Mouse (Mus musculus): ENCODE data around the gene Gm13698. TPM values are rescaled to one million over a fixed set of nuclear protein-coding genes. Genes with fewer than 3 reads are reported as not detected.

Gm13698 gene
- polyA plus RNA-seq (2014; fragmentation: Illumina TruSeq; extraction: RNeasy Lipid Tissue Mini Kit (QIAGEN cat#74804); ENCODE audit: low read depth, low replicate concordance) = 0.69 TPM

DNA sequence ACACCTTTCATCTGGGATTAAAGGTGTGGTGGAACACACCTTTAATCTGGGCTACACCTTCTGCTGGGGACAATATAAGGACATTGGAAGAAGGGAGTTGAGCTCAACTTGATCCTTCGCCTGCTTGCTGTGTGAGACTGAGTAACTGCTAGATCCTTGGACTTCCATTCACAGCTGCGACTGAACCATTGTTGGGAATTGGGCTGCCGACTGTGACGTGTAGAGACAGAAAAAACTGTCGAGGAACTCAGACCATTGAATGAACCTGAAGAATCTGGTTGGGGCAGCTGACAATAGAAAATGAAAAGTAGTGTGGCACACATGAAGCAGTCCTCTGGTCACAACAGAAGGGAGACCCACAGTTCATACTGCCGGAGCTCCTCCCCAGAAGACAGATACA, at the start of gene Gm13698:
TSS of gene Gm13698 (plus strand) at position 301 of the 400 bp plus-strand sequence.

DNA sequence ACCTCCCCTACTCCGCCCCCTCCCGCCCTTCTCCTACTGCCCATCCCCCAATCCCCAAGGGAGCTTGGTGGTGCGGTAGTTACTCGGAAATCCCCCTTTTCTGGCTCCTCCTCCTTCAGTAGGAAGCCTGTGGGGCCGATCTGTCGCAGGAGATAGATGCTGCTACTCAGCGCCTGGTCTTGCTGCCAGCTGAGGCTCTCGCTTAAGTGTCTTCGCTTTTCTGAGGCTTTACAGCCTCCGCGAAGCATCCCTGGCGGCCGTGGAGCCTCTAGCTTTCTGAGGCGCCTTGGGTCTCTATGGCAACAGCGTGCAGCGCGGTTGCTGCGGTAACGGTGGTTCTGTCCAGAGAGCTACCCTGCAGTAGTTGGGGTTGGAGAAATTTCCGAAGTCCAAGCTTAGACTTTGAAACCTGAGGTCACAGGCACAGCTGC, 14.5 kb upstream of the Gm13698 start, which contains the start of gene Zswim2:
TSS of gene Zswim2 (minus strand) at position 298 of the 431 bp plus-strand sequence.

DNA sequence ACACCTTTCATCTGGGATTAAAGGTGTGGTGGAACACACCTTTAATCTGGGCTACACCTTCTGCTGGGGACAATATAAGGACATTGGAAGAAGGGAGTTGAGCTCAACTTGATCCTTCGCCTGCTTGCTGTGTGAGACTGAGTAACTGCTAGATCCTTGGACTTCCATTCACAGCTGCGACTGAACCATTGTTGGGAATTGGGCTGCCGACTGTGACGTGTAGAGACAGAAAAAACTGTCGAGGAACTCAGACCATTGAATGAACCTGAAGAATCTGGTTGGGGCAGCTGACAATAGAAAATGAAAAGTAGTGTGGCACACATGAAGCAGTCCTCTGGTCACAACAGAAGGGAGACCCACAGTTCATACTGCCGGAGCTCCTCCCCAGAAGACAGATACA, 5.7 kb downstream of the Gm13698 start, which contains the start of gene Gm13693:
TSS of gene Gm13693 (plus strand) at position 301 of the 400 bp plus-strand sequence.

DNA sequence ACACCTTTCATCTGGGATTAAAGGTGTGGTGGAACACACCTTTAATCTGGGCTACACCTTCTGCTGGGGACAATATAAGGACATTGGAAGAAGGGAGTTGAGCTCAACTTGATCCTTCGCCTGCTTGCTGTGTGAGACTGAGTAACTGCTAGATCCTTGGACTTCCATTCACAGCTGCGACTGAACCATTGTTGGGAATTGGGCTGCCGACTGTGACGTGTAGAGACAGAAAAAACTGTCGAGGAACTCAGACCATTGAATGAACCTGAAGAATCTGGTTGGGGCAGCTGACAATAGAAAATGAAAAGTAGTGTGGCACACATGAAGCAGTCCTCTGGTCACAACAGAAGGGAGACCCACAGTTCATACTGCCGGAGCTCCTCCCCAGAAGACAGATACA, 11.5 kb downstream of the Gm13698 start, which contains the start of gene Gm13695:
TSS of gene Gm13695 (plus strand) at position 301 of the 400 bp plus-strand sequence.

GRCm38 (mm10) chr2:83972823-83973222, 17.3 kb downstream of the Gm13698 start, which contains the start of gene Gm13696:
Gene Gm13696 (plus strand): TSS chr2:83973123.

GRCm38 (mm10) chr2:83978633-83979032, 23.1 kb downstream of the Gm13698 start, which contains the start of gene Gm13694:
Gene Gm13694 (plus strand): TSS chr2:83978933.

DNA sequence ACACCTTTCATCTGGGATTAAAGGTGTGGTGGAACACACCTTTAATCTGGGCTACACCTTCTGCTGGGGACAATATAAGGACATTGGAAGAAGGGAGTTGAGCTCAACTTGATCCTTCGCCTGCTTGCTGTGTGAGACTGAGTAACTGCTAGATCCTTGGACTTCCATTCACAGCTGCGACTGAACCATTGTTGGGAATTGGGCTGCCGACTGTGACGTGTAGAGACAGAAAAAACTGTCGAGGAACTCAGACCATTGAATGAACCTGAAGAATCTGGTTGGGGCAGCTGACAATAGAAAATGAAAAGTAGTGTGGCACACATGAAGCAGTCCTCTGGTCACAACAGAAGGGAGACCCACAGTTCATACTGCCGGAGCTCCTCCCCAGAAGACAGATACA, 28.9 kb downstream of the Gm13698 start, which contains the start of gene Gm13697:
TSS of gene Gm13697 (plus strand) at position 301 of the 400 bp plus-strand sequence.

DNA sequence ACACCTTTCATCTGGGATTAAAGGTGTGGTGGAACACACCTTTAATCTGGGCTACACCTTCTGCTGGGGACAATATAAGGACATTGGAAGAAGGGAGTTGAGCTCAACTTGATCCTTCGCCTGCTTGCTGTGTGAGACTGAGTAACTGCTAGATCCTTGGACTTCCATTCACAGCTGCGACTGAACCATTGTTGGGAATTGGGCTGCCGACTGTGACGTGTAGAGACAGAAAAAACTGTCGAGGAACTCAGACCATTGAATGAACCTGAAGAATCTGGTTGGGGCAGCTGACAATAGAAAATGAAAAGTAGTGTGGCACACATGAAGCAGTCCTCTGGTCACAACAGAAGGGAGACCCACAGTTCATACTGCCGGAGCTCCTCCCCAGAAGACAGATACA, 34.8 kb downstream of the Gm13698 start, which contains the start of gene Gm13691:
TSS of gene Gm13691 (plus strand) at position 301 of the 400 bp plus-strand sequence.

Other genes starting within 250 kb of the Gm13698 start
- 7.0 TPM for gene Itgav, start 231.3 kb upstream of the Gm13698 start, polyA plus RNA-seq (2014; fragmentation: Illumina TruSeq; extraction: RNeasy Lipid Tissue Mini Kit (QIAGEN cat#74804); ENCODE audit: low read depth, low replicate concordance)
- 0.60 TPM for gene Fam171b, start 143.1 kb upstream of the Gm13698 start, polyA plus RNA-seq (2014; fragmentation: Illumina TruSeq; extraction: RNeasy Lipid Tissue Mini Kit (QIAGEN cat#74804); ENCODE audit: low read depth, low replicate concordance)
- gene Zswim2, start 14.5 kb upstream of the Gm13698 start, polyA plus RNA-seq (2014; fragmentation: Illumina TruSeq; extraction: RNeasy Lipid Tissue Mini Kit (QIAGEN cat#74804); ENCODE audit: low read depth, low replicate concordance) = 449 TPM
- 0.69 TPM for gene Gm13693, start 5.8 kb downstream of the Gm13698 start, polyA plus RNA-seq (2014; fragmentation: Illumina TruSeq; extraction: RNeasy Lipid Tissue Mini Kit (QIAGEN cat#74804); ENCODE audit: low read depth, low replicate concordance)
- gene Gm13695, start 11.6 kb downstream of the Gm13698 start, polyA plus RNA-seq (2014; fragmentation: Illumina TruSeq; extraction: RNeasy Lipid Tissue Mini Kit (QIAGEN cat#74804); ENCODE audit: low read depth, low replicate concordance) = not detected
- 0.69 TPM for gene Gm13696, start 17.4 kb downstream of the Gm13698 start, polyA plus RNA-seq (2014; fragmentation: Illumina TruSeq; extraction: RNeasy Lipid Tissue Mini Kit (QIAGEN cat#74804); ENCODE audit: low read depth, low replicate concordance)
- 0.69 TPM for gene Gm13694, start 23.2 kb downstream of the Gm13698 start, polyA plus RNA-seq (2014; fragmentation: Illumina TruSeq; extraction: RNeasy Lipid Tissue Mini Kit (QIAGEN cat#74804); ENCODE audit: low read depth, low replicate concordance)
- 0.69 TPM for gene Gm13697, start 29.1 kb downstream of the Gm13698 start, polyA plus RNA-seq (2014; fragmentation: Illumina TruSeq; extraction: RNeasy Lipid Tissue Mini Kit (QIAGEN cat#74804); ENCODE audit: low read depth, low replicate concordance)
- 0.32 TPM for gene Gm13691, start 34.9 kb downstream of the Gm13698 start, polyA plus RNA-seq (2014; fragmentation: Illumina TruSeq; extraction: RNeasy Lipid Tissue Mini Kit (QIAGEN cat#74804); ENCODE audit: low read depth, low replicate concordance)